ENCODE assay signal across 26 mouse cellular contexts in the genomic region with DNA sequence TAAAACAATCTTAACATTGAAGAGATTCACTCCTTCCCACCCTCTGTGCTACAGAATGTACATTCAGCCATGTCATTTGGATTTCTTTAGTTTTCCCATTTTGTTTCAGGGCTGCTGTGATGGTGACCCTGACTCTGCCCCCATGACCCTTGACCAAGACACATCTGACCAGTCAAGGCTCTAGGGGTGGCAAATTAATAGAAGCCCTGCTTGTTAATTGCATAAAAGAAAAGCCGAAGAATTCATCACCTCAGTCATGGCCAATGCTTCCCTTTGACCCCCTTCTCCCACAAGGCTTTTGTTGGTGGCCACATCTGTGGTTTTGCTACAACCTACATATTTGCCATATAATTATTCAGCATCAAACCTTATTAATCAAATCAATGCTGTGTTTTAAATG.
A peak's percentile ranks its signal among the peaks of the same experiment; 100 is the strongest.
DNase-seq lines count a peak whose midpoint lies in the region; ATAC-seq and TF ChIP-seq lines count a peak whose summit lies in the region.
"Had no signal": no experiment of that assay in that cellular context is flagged by ENCODE, and none has a peak within 500 bp of the region (broad histone marks: within the 10 kb centered on the region; RNA-seq: fewer than 3 reads in every experiment).

No protein-coding gene starts in this region.

- H3K4me1 ChIP-seq in hindbrain, embryonic 10.5 days (replicated peaks) = peaks cover 38% of the 10 kb centered on the region
- H3K4me1 ChIP-seq in hindbrain, postnatal 0 days (ENCODE audit: insufficient read depth, low read length) = no peaks in the 10 kb centered on the region
- peaks cover 5% of the 10 kb centered on the region; the same call in 1 of the 2 replicates for H3K4me1 ChIP-seq in neural tube, embryonic 15.5 days
- H3K4me1 ChIP-seq in embryonic facial prominence, embryonic 10.5 days = peaks cover 13% of the 10 kb centered on the region; the same call in 1 of the 2 replicates
- H3K4me1 ChIP-seq in lung, adult 2 months (ENCODE audit: control insufficient read depth, insufficient read depth, low read length) = no peaks in the 10 kb centered on the region
- H3K4me1 ChIP-seq: heart, embryonic 12.5 days had no signal

- H3K4me3 ChIP-seq in hindbrain, embryonic 10.5 days = no peak overlapping the region
- no peak overlapping the region for H3K4me3 ChIP-seq in hindbrain, postnatal 0 days (ENCODE audit: low read length)
- H3K4me3 ChIP-seq in neural tube, embryonic 15.5 days (replicated peaks) = no peak overlapping the region
- H3K4me3 ChIP-seq in embryonic facial prominence, embryonic 10.5 days = no peak overlapping the region
- H3K4me3 ChIP-seq in lung, adult 2 months (replicated peaks; ENCODE audit: extremely low read depth, low read depth, low read length) = no peak overlapping the region
- H3K4me3 ChIP-seq: erythroblast, embryonic 14.5 days; gastrocnemius, adult 2 months; heart, embryonic 12.5 days; midbrain, embryonic 10.5 days had no signal

- H3K9me3 ChIP-seq in hindbrain, embryonic 10.5 days = no peaks in the 10 kb centered on the region
- H3K9me3 ChIP-seq in hindbrain, postnatal 0 days (ENCODE audit: low read length) = no peaks in the 10 kb centered on the region
- no peaks in the 10 kb centered on the region for H3K9me3 ChIP-seq in neural tube, embryonic 15.5 days (replicated peaks)
- H3K9me3 ChIP-seq in embryonic facial prominence, embryonic 10.5 days = no peaks in the 10 kb centered on the region
- H3K9me3 ChIP-seq: heart, embryonic 12.5 days; midbrain, embryonic 10.5 days had no signal

- H3K9ac ChIP-seq in hindbrain, postnatal 0 days (replicated peaks; ENCODE audit: low read length) = no peak overlapping the region
- no peak overlapping the region for H3K9ac ChIP-seq in neural tube, embryonic 15.5 days (replicated peaks)
- H3K9ac ChIP-seq: heart, embryonic 12.5 days; liver, embryonic 14.5 days; lung, embryonic 14.5 days had no signal

- TF ChIP-seq POLR2A in lung, adult 2 months (IDR thresholded peaks at IDR 0.05; ENCODE audit: borderline replicate concordance, extremely low read depth, low read depth, low read length) = no peak

- no peak for ATAC-seq in hindbrain, postnatal 0 days
- no peak for ATAC-seq in neural tube, embryonic 15.5 days (ENCODE audit: low FRiP score)
- ATAC-seq: forebrain, embryonic 14.5 days; intestine, postnatal 0 days; Patski had no signal

- 0 out of 2 replicates have a peak overlapping the region, but pooled peaks have one; percentile 5 for H3K27ac ChIP-seq in hindbrain, embryonic 10.5 days
- no peak overlapping the region for H3K27ac ChIP-seq in hindbrain, postnatal 0 days
- H3K27ac ChIP-seq in neural tube, embryonic 15.5 days (replicated peaks) = no peak overlapping the region
- H3K27ac ChIP-seq in embryonic facial prominence, embryonic 10.5 days (replicated peaks) = no peak overlapping the region
- H3K27ac ChIP-seq: gastrocnemius, adult 2 months; liver, embryonic 14.5 days; midbrain, embryonic 10.5 days had no signal

- H3K36me3 ChIP-seq in hindbrain, embryonic 10.5 days = no peaks in the 10 kb centered on the region
- H3K36me3 ChIP-seq in hindbrain, postnatal 0 days (ENCODE audit: insufficient read depth, low read length) = no peaks in the 10 kb centered on the region
- H3K36me3 ChIP-seq in neural tube, embryonic 15.5 days = no peaks in the 10 kb centered on the region
- no peaks in the 10 kb centered on the region for H3K36me3 ChIP-seq in embryonic facial prominence, embryonic 10.5 days (replicated peaks)
- H3K36me3 ChIP-seq: heart, embryonic 12.5 days; midbrain, embryonic 10.5 days had no signal

- H3K4me2 ChIP-seq in hindbrain, postnatal 0 days (ENCODE audit: low read depth, low read length) = no peak overlapping the region
- H3K4me2 ChIP-seq in neural tube, embryonic 15.5 days = no peak overlapping the region
- H3K4me2 ChIP-seq: heart, embryonic 12.5 days; lung, embryonic 14.5 days had no signal

- 15% methylated on average over 1 of the region's 1 CpGs for WGBS in hindbrain, embryonic 10.5 days
- WGBS in hindbrain, postnatal 0 days = 33% methylated on average over 1 of the region's 1 CpGs
- 24% methylated on average over 1 of the region's 1 CpGs for WGBS in neural tube, embryonic 15.5 days
- WGBS in embryonic facial prominence, embryonic 10.5 days = 39% methylated on average over 1 of the region's 1 CpGs
- WGBS in lung, adult 2 months = 93% methylated on average over 1 of the region's 1 CpGs

- peak; percentile 64 for DNase-seq in hindbrain, embryonic 10.5 days (ENCODE audit: low spot score)
- DNase-seq in hindbrain, postnatal 0 days (ENCODE audit: low spot score) = no peak
- peak; percentile 29 for DNase-seq in neural tube, embryonic 10.5 days (ENCODE audit: extremely low spot score, low spot score)
- peak; percentile 21 for DNase-seq in embryonic facial prominence, embryonic 10.5 days (ENCODE audit: low spot score)
- no peak for DNase-seq in kidney, adult 8-10 months
- no peak for DNase-seq in lung, adult 2 months
- DNase-seq: adrenal gland, postnatal 14 days; cerebellum, adult 11-12 months; cerebellum, adult 9-11 months; gastrocnemius, adult 2 months; gastrocnemius, postnatal 36 days; heart, adult 18-20 months; heart, postnatal 4 days; kidney, postnatal 14 days; liver; lung, embryonic 14.5 days; lung, postnatal 14 days; right cerebral cortex, postnatal 14 days had no signal

- H3K27me3 ChIP-seq in hindbrain, embryonic 10.5 days (ENCODE audit: insufficient read depth, poor library complexity, severe bottlenecking) = no peaks in the 10 kb centered on the region
- H3K27me3 ChIP-seq in hindbrain, postnatal 0 days (ENCODE audit: insufficient read depth, low read length) = no peaks in the 10 kb centered on the region
- no peaks in the 10 kb centered on the region for H3K27me3 ChIP-seq in neural tube, embryonic 15.5 days (replicated peaks)
- H3K27me3 ChIP-seq in embryonic facial prominence, embryonic 10.5 days (replicated peaks; ENCODE audit: low read depth, poor library complexity, severe bottlenecking) = no peaks in the 10 kb centered on the region
- H3K27me3 ChIP-seq: heart, embryonic 12.5 days; Patski had no signal

- no peak for TF ChIP-seq CTCF in hindbrain, postnatal 0 days (IDR thresholded peaks at IDR 0.05; ENCODE audit: low read depth)
- no peak for TF ChIP-seq CTCF in lung, adult 2 months (IDR thresholded peaks at IDR 0.05; ENCODE audit: insufficient read depth, low read length)

Comparison
In these comparisons a context has a peak if more than half of its experiments do, and no peak if none do; other contexts are left out.
1. DNase-seq: peak in hindbrain, embryonic 10.5 days (single experiment), neural tube, embryonic 10.5 days (single experiment) and embryonic facial prominence, embryonic 10.5 days (single experiment); none in hindbrain, postnatal 0 days (single experiment), kidney, adult 8-10 months (0 of 2) and lung, adult 2 months (single experiment).